Mouse (Mus musculus) MEL (cell line): ENCODE results near the gene Map3k9. TPM values are rescaled to one million over a fixed set of nuclear protein-coding genes. Genes with fewer than 3 reads are reported as not detected.

ENCODE experiments used
- DNase-seq: peaks from one replicate; pipeline ENCODE4 v3.0.0; 2011; ENCODE audit warnings: low read depth, low spot score
- H3K27ac ChIP-seq: 2 replicates; pipeline ENCODE4 v1.5.1; 2012; ENCODE audit warnings: low read depth, mild to moderate bottlenecking, control low read depth, low read length, moderate library complexity; ENCODE audit not compliant: control insufficient read depth
- H3K27me3 ChIP-seq, 2 experiments: fragments of 150-350 bp in 1 of 2; sonication (generic) in 1 of 2; 2 replicates each; pipeline ENCODE4 v1.6.1; 2012; ENCODE audit warnings: low read length in 2 of 2, mild to moderate bottlenecking in 2 of 2, improper control_type of control experiment in 1 of 2, moderate library complexity in 1 of 2; ENCODE audit not compliant: insufficient read depth in 2 of 2, control insufficient read depth in 1 of 2
- H3K36me3 ChIP-seq, 2 experiments: 2 replicates each; pipeline ENCODE4 v1.6.1; 2012 to 2014; ENCODE audit warnings: low read length in 2 of 2, improper control_type of control experiment in 1 of 2, inconsistent platforms in 1 of 2, mild to moderate bottlenecking in 1 of 2; ENCODE audit not compliant: insufficient read depth in 2 of 2, control insufficient read depth in 1 of 2
- H3K4me1 ChIP-seq, 2 experiments: fragments of 150-350 bp in 1 of 2; sonication (generic) in 1 of 2; 2 replicates each; pipeline ENCODE4 v1.6.1; 2012; ENCODE audit warnings: low read length in 2 of 2, improper control_type of control experiment in 1 of 2, mild to moderate bottlenecking in 1 of 2; ENCODE audit not compliant: insufficient read depth in 2 of 2, control insufficient read depth in 1 of 2
- H3K4me3 ChIP-seq, 2 experiments: fragments of 150-350 bp in 1 of 2; sonication (generic) in 1 of 2; 2 replicates each; pipeline ENCODE4 v1.5.1; 2012; ENCODE audit warnings: low read depth in 2 of 2, low read length in 2 of 2, mild to moderate bottlenecking in 2 of 2, moderate library complexity in 2 of 2, control low read depth in 1 of 2, improper control_type of control experiment in 1 of 2; ENCODE audit not compliant: control insufficient read depth in 1 of 2, insufficient read depth in 1 of 2
- H3K79me2 ChIP-seq: 2 replicates; pipeline ENCODE4 v1.6.1; 2012; ENCODE audit warnings: mild to moderate bottlenecking, low read length, moderate library complexity; ENCODE audit not compliant: control insufficient read depth, poor library complexity, insufficient read depth
- H3K9ac ChIP-seq: 2 replicates; pipeline ENCODE4 v1.6.1; 2012; ENCODE audit warnings: low read depth, mild to moderate bottlenecking, control low read depth, low read length, moderate library complexity; ENCODE audit not compliant: control insufficient read depth, poor library complexity, severe bottlenecking
- H3K9me3 ChIP-seq: fragments of 150-350 bp; sonication (generic); replicated peaks from 2 replicates; pipeline ENCODE4 v1.6.1; 2012; ENCODE audit warnings: mild to moderate bottlenecking, low read length, improper control_type of control experiment, moderate library complexity; ENCODE audit not compliant: insufficient read depth
- BHLHE40 ChIP-seq: IDR thresholded peaks from 2 replicates; pipeline ENCODE4 v1.6.1; 2012; ENCODE audit warnings: low read depth, mild to moderate bottlenecking, inconsistent platforms, low read length, improper control_type of control experiment, borderline replicate concordance
- CHD2 ChIP-seq: IDR thresholded peaks from 2 replicates; pipeline ENCODE4 v1.6.1; 2011; ENCODE audit warnings: low read length, improper control_type of control experiment
- CTCF ChIP-seq, 3 experiments: IDR thresholded peaks in 2 of 3; conservative IDR thresholded peaks in 1 of 3; 2 replicates each; pipeline ENCODE4 v1.5.1; 2011 to 2012; ENCODE audit warnings: low read length in 3 of 3, low read depth in 2 of 3, mild to moderate bottlenecking in 2 of 3, improper control_type of control experiment in 1 of 3, inconsistent platforms in 1 of 3, mixed read lengths in 1 of 3, moderate library complexity in 1 of 3; ENCODE audit not compliant: control insufficient read depth in 1 of 3, insufficient read depth in 1 of 3, poor library complexity in 1 of 3, severe bottlenecking in 1 of 3
- EP300 ChIP-seq, 2 experiments: IDR thresholded peaks; 2 replicates each; pipeline ENCODE4 v1.6.1; 2011; ENCODE audit warnings: improper control_type of control experiment in 2 of 2, low read length in 2 of 2, low read depth in 1 of 2, mild to moderate bottlenecking in 1 of 2
- MXI1 ChIP-seq: IDR thresholded peaks from 2 replicates; pipeline ENCODE4 v1.6.1; 2011; ENCODE audit warnings: mild to moderate bottlenecking, low read depth, low read length, improper control_type of control experiment
- MYB ChIP-seq: IDR thresholded peaks from 2 replicates; pipeline ENCODE4 v1.6.1; 2011; ENCODE audit warnings: mild to moderate bottlenecking, low read depth, low read length, improper control_type of control experiment
- MYC ChIP-seq: IDR thresholded peaks from 2 replicates; pipeline ENCODE4 v1.6.1; 2011; ENCODE audit warnings: low read depth, mild to moderate bottlenecking, low read length, improper control_type of control experiment, moderate library complexity
- NELFE ChIP-seq: IDR thresholded peaks from 2 replicates; pipeline ENCODE4 v1.6.1; 2011; ENCODE audit warnings: low read depth, low read length, improper control_type of control experiment
- NRF1 ChIP-seq: IDR thresholded peaks from 2 replicates; pipeline ENCODE4 v1.6.1; 2014; ENCODE audit warnings: low read depth, mild to moderate bottlenecking, inconsistent platforms, low read length, improper control_type of control experiment, moderate library complexity; ENCODE audit not compliant: poor library complexity, insufficient read depth, severe bottlenecking
- POLR2AphosphoS2 ChIP-seq: IDR thresholded peaks from 2 replicates; pipeline ENCODE4 v1.6.1; 2011; ENCODE audit warnings: low read length, improper control_type of control experiment
- RCOR1 ChIP-seq: IDR thresholded peaks from 2 replicates; pipeline ENCODE4 v1.6.1; 2012; ENCODE audit warnings: low read depth, mild to moderate bottlenecking, inconsistent platforms, low read length, improper control_type of control experiment
- SMC3 ChIP-seq: IDR thresholded peaks from 2 replicates; pipeline ENCODE4 v1.6.1; 2011; ENCODE audit warnings: low read depth, low read length, improper control_type of control experiment
- TCF12 ChIP-seq: IDR thresholded peaks from 2 replicates; pipeline ENCODE4 v1.6.1; 2014; ENCODE audit warnings: low read depth, mild to moderate bottlenecking, inconsistent platforms, low read length, improper control_type of control experiment, moderate library complexity
- UBTF ChIP-seq: IDR thresholded peaks from 2 replicates; pipeline ENCODE4 v1.6.1; 2012; ENCODE audit warnings: low read depth, mild to moderate bottlenecking, inconsistent platforms, low read length, improper control_type of control experiment, moderate library complexity, borderline replicate concordance; ENCODE audit not compliant: insufficient read depth
- ZC3H11A ChIP-seq: IDR thresholded peaks from 2 replicates; pipeline ENCODE4 v1.6.1; 2012; ENCODE audit warnings: low read depth, mild to moderate bottlenecking, inconsistent platforms, low read length, improper control_type of control experiment
- ZMIZ1 ChIP-seq: IDR thresholded peaks from 2 replicates; pipeline ENCODE4 v1.6.1; 2012; ENCODE audit warnings: low read depth, mild to moderate bottlenecking, inconsistent platforms, low read length, improper control_type of control experiment, moderate library complexity
- ZNF384 ChIP-seq: IDR thresholded peaks from 2 replicates; pipeline ENCODE4 v1.6.1; 2012; ENCODE audit warnings: low read depth, mild to moderate bottlenecking, inconsistent platforms, low read length, improper control_type of control experiment
- polyA plus RNA-seq, 2 experiments: library from polyadenylated mRNA; stranded (reverse) in 1 of 2; unstranded in 1 of 2; fragments of >175 nt in 1 of 2; fragments of >200 nt in 1 of 2; gene quantifications; 2 replicates each; pipeline versions ENCODE4 v1.2.1 to v1.2.4; 2012; ENCODE audit warnings: low replicate concordance in 2 of 2, low read depth in 1 of 2; ENCODE audit not compliant: insufficient read length in 2 of 2, insufficient read depth in 1 of 2, missing spikeins in 1 of 2
- total RNA-seq: library from RNA; depleted of rRNA; stranded (reverse); fragments of 300-350 nt; gene quantifications from 2 replicates; pipeline ENCODE4 v1.2.3, GENCODE M21; 2012

The Map3k9 gene
- total and polyA plus RNA-seq, 3 experiments, result not detected

DNA sequence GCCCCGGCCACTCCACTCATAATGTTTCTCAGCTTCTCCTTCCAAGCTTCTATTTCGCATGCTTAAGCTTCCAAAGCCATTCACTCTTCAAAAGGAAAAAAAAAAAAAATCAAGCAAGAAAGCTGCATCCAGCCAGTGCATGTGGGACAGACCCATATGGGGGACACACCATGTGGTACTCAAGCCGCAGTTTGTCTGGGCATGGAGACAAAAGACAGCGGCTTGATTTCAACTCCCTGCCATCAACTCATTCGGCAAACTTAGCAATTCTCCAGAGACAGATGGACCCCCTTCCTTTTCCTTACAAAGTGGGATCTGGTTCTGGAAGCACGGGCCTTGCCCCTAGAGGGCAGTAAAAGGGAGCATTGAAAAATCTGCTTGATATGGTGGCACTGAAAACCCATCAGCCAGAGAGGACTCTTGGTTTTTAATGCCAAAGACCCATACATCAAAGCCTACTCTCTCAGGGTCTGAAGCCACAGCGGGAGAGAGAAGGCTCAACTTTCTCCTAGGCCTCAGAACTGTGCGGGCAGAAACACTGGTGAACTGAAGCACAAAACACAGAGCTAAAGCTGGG, 54.6 kb downstream of the Map3k9 start:
- peak in 1 of 3 experiments; percentile 7; a peak in 1 of 6 replicates for TF ChIP-seq CTCF (IDR thresholded peaks at IDR 0.05 in 2 of 3, conservative IDR thresholded peaks at IDR 0.05 in 1 of 3; ENCODE audit: control insufficient read depth in 1 of 3, insufficient read depth in 1 of 3, low read depth in 2 of 3, low read length in 3 of 3, poor library complexity in 1 of 3, severe bottlenecking in 1 of 3)
- no peak for TF ChIP-seq MYB

DNA sequence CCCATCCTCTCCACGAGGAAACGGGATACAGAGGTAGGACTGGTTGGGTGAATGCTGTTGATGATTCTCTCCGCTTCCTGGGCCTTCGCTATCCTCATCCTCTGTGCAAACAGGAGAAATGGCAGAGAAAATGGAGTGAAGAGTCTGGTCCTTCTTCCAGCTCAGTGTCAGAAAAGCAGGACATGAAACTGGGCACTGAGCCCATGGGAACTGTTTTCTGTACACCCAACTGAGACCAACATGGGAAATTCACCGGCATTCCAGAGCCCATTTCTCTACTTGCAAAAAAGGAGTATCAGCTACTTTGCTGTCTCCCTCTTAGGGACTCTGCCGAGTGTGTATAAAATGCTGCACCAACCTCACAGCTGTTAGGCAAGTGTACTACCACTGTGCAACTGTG, 56.2 kb downstream of the Map3k9 start:
- Histone ChIP-seq H3K27me3 (peaks cover 0 to 3% of the 10 kb centered on the region in 2 experiments; a peak in 2 of 4 replicates), H3K9me3 (no peaks in the 10 kb centered on the region), H3K79me2 (no peaks in the 10 kb centered on the region), H3K4me1 (peaks cover 0 to under 1% of the 10 kb centered on the region in 2 experiments; a peak in 1 of 4 replicates), H3K27ac (no peak overlapping the region), H3K9ac (no peak overlapping the region)
- TF ChIP-seq EP300 (IDR thresholded peaks at IDR 0.05; ENCODE audit: low read depth in 1 of 2, low read length in 2 of 2) (no peak), SMC3 (no peak), CHD2 (no peak), NRF1 (no peak), ZNF384 (no peak), RCOR1 (no peak), ZC3H11A (no peak), TCF12 (no peak), NELFE (no peak), POLR2AphosphoS2 (no peak), ZMIZ1 (no peak), UBTF (no peak), MYC (no peak), MXI1 (no peak), BHLHE40 (no peak)
- TF ChIP-seq, all 39 proteins: peak for 0
- Histone ChIP-seq H3K4me3 (no peak overlapping the region), H3K36me3 (no peaks in the 10 kb centered on the region)
- DNase-seq, result no peak

More for the DNA sequence above, 54.6 kb downstream of the Map3k9 start:
- Histone ChIP-seq H3K9ac (no peak overlapping the region), H3K9me3 (no peaks in the 10 kb centered on the region), H3K4me1 (no peaks in the 10 kb centered on the region), H3K36me3 (no peaks in the 10 kb centered on the region), H3K27ac (no peak overlapping the region), H3K4me3 (no peak overlapping the region), H3K79me2 (no peaks in the 10 kb centered on the region), H3K27me3 (peaks cover 0 to 2% of the 10 kb centered on the region in 2 experiments; a peak in 2 of 4 replicates)
- no peak for DNase-seq
